Mouse (Mus musculus): ENCODE results near the gene Cfap77.
"Not testable (repeated sequence)": the region's sequence is repeated elsewhere in the genome, so short reads cannot be mapped to it uniquely, and the experiment has no call there.

- TF ChIP-seq FLI1 (IDR thresholded peaks at IDR 0.05; ENCODE audit: low read length); GATA1 (IDR thresholded peaks at IDR 0.05; ENCODE audit: borderline replicate concordance, low read length): not testable (repeated sequence)
These were observed 34.4 kb upstream of the Cfap77 start for GRCm38 (mm10) chr2:29089276-29089675.

Data from megakaryocyte, embryonic 14.5 days (primary cell).